Mouse (Mus musculus) cerebellum, postnatal 4 days (tissue): ENCODE measurements at regions not wholly inside any gene's neighbourhood (a gene's known extent, or its start where the extent isn't known, plus 50 kb on each side); places are given as distances from the start of the nearest gene placed in this dataset.
A peak's percentile ranks its signal among the peaks of the same experiment; 100 is the strongest.
"Not testable (repeated sequence)": the region's sequence is repeated elsewhere in the genome, so short reads cannot be mapped to it uniquely, and the experiment has no call there.

Source experiments
- DNase-seq, 2 experiments: peaks; one replicate each; pipeline ENCODE4 v3.0.0; 2022; ENCODE audit warnings: low spot score in 2 of 2, mixed read lengths in 1 of 2

GRCm38 (mm10) chr12:36933118-36933610 lies 175.2 kb upstream of the Meox2 start:
- DNase-seq: peak in 1 of 2 experiments; percentile 3

GRCm38 (mm10) chr12:36943903-36944302 lies 164.4 kb upstream of the Meox2 start:
- no peak for DNase-seq

- DNase-seq: peak in 1 of 2 experiments; percentile 1
These were observed 162.4 kb upstream of the Meox2 start for GRCm38 (mm10) chr12:36945964-36946363.

- DNase-seq: no peak
These were observed 160.4 kb upstream of the Meox2 start for GRCm38 (mm10) chr12:36947902-36948301.

- no peak for DNase-seq
These were observed 159.1 kb upstream of the Meox2 start for GRCm38 (mm10) chr12:36949096-36949738.

- DNase-seq: no peak
These were observed 133.8 kb upstream of the Meox2 start for GRCm38 (mm10) chr12:36974432-36975094.

GRCm38 (mm10) chr12:36977141-36977540 lies 131.2 kb upstream of the Meox2 start:
- no peak for DNase-seq

- DNase-seq: no peak
These were observed 117.2 kb upstream of the Meox2 start for GRCm38 (mm10) chr12:36991135-36991534.

- no peak for DNase-seq
These were observed 116.4 kb upstream of the Meox2 start for GRCm38 (mm10) chr12:36991970-36992369.

GRCm38 (mm10) chr12:37001401-37001800 lies 106.9 kb upstream of the Meox2 start:
- DNase-seq: no peak

- DNase-seq: no peak
These were observed 103.1 kb upstream of the Meox2 start for GRCm38 (mm10) chr12:37005262-37005661.

- DNase-seq: no peak
These were observed 98.0 kb upstream of the Meox2 start for GRCm38 (mm10) chr12:37010306-37010705.

GRCm38 (mm10) chr12:37014401-37014800 lies 93.9 kb upstream of the Meox2 start:
- no peak for DNase-seq

GRCm38 (mm10) chr12:37014945-37015344 lies 93.4 kb upstream of the Meox2 start:
- not testable (repeated sequence) for DNase-seq

GRCm38 (mm10) chr12:37015474-37016248 lies 92.7 kb upstream of the Meox2 start:
- peak in 1 of 2 experiments; percentile 14 for DNase-seq

GRCm38 (mm10) chr12:37047191-37047590 lies 61.1 kb upstream of the Meox2 start:
- DNase-seq: no peak

GRCm38 (mm10) chr12:37050596-37050995 lies 57.7 kb upstream of the Meox2 start:
- no peak for DNase-seq

GRCm38 (mm10) chr12:37057411-37057810 lies 50.9 kb upstream of the Meox2 start:
- no peak for DNase-seq
